Mouse (Mus musculus): Measurements from ENCODE around the gene Sorcs2. TPM values are rescaled to one million over a fixed set of nuclear protein-coding genes. Genes with fewer than 3 reads are reported as not detected.

The Sorcs2 gene
- polyA plus RNA-seq, 1 experiment, result 2.3 TPM

DNA sequence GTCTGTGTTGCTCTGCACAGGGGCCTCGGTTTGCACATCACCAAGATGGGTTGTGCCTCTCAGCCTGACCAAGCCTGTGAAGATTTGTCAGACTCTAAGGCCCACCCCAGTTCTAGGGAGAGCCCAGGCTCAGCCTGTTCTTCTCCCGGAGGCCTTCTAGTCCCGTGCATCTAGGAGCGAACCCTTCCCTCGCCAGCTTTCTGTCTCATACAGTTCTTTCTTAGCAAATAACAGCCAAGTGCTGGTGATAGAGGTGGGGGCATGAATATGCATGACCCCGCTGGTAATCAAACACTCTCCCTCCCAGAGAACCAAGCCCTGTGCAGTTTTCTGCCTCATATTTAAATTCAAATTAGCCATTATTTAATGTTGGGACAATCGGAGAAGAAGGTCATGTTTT is 282.4 kb downstream of the Sorcs2 start:
- Histone ChIP-seq H3K27me3 (ENCODE audit: control insufficient read depth, insufficient read depth, low read length) (no peaks in the 10 kb centered on the region), H3K27ac (ENCODE audit: insufficient read depth, low read length) (no peak overlapping the region), H3K36me3 (ENCODE audit: control insufficient read depth, insufficient read depth, low read length) (no peaks in the 10 kb centered on the region), H3K4me1 (ENCODE audit: control insufficient read depth, insufficient read depth, insufficient read length) (no peaks in the 10 kb centered on the region), H3K4me3 (ENCODE audit: extremely low read depth, insufficient read depth, insufficient read length) (no peak overlapping the region)
- WGBS, result 89% methylated on average over 7 of the region's 7 CpGs
- TF ChIP-seq CTCF (IDR thresholded peaks at IDR 0.05; ENCODE audit: extremely low read depth, insufficient read depth, insufficient read length, insufficient replicate concordance) (no peak), POLR2A (IDR thresholded peaks at IDR 0.05; ENCODE audit: low read depth, low read length) (no peak)
- no peak for DNase-seq (ENCODE audit: low read depth in 1 of 2, low spot score in 2 of 2)

DNA sequence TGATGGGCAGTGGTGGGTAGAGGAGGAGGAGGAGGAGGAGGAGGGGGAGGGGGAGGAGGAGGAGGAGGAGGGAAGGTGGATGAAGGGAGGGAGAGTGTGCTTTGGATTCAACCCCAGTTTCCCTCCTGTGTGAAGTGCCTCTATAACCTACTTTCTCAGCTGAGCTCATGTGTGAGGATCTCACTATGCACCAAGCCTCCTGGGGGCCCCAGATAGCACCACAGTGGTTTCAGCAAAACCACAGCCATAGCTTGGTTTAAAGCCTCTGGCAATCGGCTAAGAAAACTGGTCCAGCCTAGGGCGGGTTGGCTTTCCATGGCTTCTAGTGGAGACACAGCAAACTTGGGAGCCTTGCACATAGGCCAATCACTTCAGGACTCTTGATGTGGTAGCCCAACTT is 284.2 kb downstream of the Sorcs2 start:
- no peak for DNase-seq (ENCODE audit: low read depth in 1 of 2, low spot score in 2 of 2)
- Histone ChIP-seq H3K27me3 (ENCODE audit: control insufficient read depth, insufficient read depth, low read length) (no peaks in the 10 kb centered on the region), H3K4me3 (ENCODE audit: extremely low read depth, insufficient read depth, insufficient read length) (no peak overlapping the region), H3K36me3 (ENCODE audit: control insufficient read depth, insufficient read depth, low read length) (no peaks in the 10 kb centered on the region), H3K27ac (ENCODE audit: insufficient read depth, low read length) (no peak overlapping the region), H3K4me1 (ENCODE audit: control insufficient read depth, insufficient read depth, insufficient read length) (no peaks in the 10 kb centered on the region)
- WGBS, result 37% methylated on average over 2 of the region's 2 CpGs
- TF ChIP-seq POLR2A (IDR thresholded peaks at IDR 0.05; ENCODE audit: low read depth, low read length) (no peak), CTCF (IDR thresholded peaks at IDR 0.05; ENCODE audit: extremely low read depth, insufficient read depth, insufficient read length, insufficient replicate concordance) (no peak)

DNA sequence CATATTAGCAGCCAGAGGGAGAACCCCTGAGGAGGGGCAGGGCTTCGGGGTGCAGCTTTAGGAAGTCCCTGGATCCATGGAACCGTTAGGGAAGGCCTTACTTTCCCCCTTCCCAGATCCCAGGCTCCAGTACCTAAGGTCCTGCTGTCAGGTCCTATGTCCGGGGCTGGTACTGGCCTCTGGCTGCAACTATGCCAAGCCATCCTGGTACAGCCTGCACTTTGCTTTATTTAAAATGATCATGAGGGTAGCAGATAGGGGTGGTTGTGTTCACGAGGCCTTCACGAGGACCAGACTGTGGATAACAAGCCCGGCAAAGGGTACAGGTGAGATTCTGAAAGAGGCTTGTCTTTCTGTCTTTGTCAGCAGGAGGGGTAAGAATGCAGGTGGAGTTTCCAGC is 285.2 kb downstream of the Sorcs2 start:
- no peak overlapping the region for H3K27ac ChIP-seq (ENCODE audit: insufficient read depth, low read length)

DNA sequence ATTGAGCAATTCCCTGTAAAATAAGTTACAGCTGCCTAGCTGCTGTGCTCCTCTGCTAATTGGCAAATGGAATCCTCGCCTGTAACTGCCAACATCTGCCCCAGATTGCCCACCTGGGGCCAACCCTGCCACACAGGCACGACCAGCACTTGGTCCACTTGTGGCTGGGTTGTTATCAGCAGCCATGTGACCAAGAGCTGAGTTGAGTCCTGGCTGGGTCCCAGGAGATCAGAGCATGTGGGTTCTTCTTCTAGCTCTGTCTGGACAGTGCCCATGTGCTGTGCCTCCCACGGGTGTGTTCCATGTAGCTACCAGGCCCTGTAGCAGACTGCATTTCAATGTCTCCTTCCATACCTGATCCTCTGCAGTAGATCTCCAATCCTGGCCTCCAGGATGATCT is 286.4 kb downstream of the Sorcs2 start:
- no peaks in the 10 kb centered on the region for H3K4me1 ChIP-seq (ENCODE audit: control insufficient read depth, insufficient read depth, insufficient read length)
- DNase-seq (ENCODE audit: low read depth in 1 of 2, low spot score in 2 of 2), result no peak
- no peaks in the 10 kb centered on the region for H3K27me3 ChIP-seq (ENCODE audit: control insufficient read depth, insufficient read depth, low read length)
- TF ChIP-seq CTCF (IDR thresholded peaks at IDR 0.05; ENCODE audit: extremely low read depth, insufficient read depth, insufficient read length, insufficient replicate concordance) (no peak), POLR2A (IDR thresholded peaks at IDR 0.05; ENCODE audit: low read depth, low read length) (no peak)
- 60% methylated on average over 3 of the region's 3 CpGs for WGBS
- H3K36me3 ChIP-seq (ENCODE audit: control insufficient read depth, insufficient read depth, low read length), result no peaks in the 10 kb centered on the region
- no peak overlapping the region for H3K27ac ChIP-seq (ENCODE audit: insufficient read depth, low read length)
- H3K4me3 ChIP-seq (ENCODE audit: extremely low read depth, insufficient read depth, insufficient read length), result no peak overlapping the region

More for the DNA sequence above, 285.2 kb downstream of the Sorcs2 start:
- 89% methylated on average over 6 of the region's 6 CpGs for WGBS
- TF ChIP-seq CTCF (IDR thresholded peaks at IDR 0.05; ENCODE audit: extremely low read depth, insufficient read depth, insufficient read length, insufficient replicate concordance) (no peak), POLR2A (IDR thresholded peaks at IDR 0.05; ENCODE audit: low read depth, low read length) (no peak)
- Histone ChIP-seq H3K4me1 (ENCODE audit: control insufficient read depth, insufficient read depth, insufficient read length) (no peaks in the 10 kb centered on the region), H3K4me3 (ENCODE audit: extremely low read depth, insufficient read depth, insufficient read length) (no peak overlapping the region), H3K36me3 (ENCODE audit: control insufficient read depth, insufficient read depth, low read length) (no peaks in the 10 kb centered on the region), H3K27me3 (ENCODE audit: control insufficient read depth, insufficient read depth, low read length) (no peaks in the 10 kb centered on the region)
- no peak for DNase-seq (ENCODE audit: low read depth in 1 of 2, low spot score in 2 of 2)

DNA sequence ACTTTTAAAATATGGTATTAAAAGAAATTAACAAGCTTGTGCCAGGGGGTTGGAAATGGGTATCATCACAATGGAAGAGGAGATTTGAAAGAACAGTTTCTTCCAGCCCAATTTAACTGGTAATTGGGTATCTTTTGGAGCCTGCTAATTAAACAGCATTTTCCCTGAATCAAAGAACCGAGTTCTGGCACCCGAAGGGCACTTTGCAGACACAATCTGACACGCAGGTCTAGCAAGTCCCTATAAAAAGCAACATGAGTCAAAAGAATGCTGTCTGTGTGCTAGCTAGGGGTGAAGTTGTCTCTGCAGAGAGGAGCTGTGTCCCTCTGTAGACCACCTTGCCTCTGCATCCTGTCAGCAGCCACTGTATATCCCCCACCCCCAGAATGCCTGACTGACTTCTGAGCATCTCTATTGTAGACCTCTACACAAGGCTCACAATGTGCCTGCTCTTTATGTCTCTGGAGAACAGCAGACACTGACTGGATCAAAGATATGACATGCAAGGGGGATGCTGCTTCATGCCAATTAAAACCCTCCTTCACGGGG is 289.5 kb downstream of the Sorcs2 start:
- WGBS, result 85% methylated on average over 4 of the region's 4 CpGs
- Histone ChIP-seq H3K4me1 (ENCODE audit: control insufficient read depth, insufficient read depth, insufficient read length) (no peaks in the 10 kb centered on the region), H3K27me3 (ENCODE audit: control insufficient read depth, insufficient read depth, low read length) (no peaks in the 10 kb centered on the region), H3K27ac (ENCODE audit: insufficient read depth, low read length) (no peak overlapping the region), H3K36me3 (ENCODE audit: control insufficient read depth, insufficient read depth, low read length) (no peaks in the 10 kb centered on the region), H3K4me3 (ENCODE audit: extremely low read depth, insufficient read depth, insufficient read length) (no peak overlapping the region)
- no peak for DNase-seq (ENCODE audit: low read depth in 1 of 2, low spot score in 2 of 2)
- TF ChIP-seq CTCF (IDR thresholded peaks at IDR 0.05; ENCODE audit: extremely low read depth, insufficient read depth, insufficient read length, insufficient replicate concordance) (no peak), POLR2A (IDR thresholded peaks at IDR 0.05; ENCODE audit: low read depth, low read length) (no peak)

DNA sequence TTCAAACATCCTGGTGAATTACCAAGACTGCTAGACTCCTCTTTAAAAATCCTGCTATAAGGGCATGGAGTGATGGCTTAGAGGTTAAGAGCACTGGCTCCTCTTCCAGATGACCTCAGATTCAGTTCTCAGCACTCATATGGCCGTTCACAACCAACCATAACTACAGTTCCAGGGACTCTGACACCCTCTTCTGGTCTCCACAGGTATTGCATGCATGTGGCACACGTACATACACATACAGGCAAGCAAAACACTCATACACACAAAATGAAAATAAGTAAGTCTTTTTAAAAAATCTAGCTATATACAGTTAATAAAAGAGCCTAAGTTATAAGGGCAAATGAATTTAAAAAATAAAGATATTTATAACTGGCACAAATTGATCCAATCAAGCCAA is 294.5 kb downstream of the Sorcs2 start:
- no peak overlapping the region for H3K27ac ChIP-seq (ENCODE audit: insufficient read depth, low read length)
- H3K4me3 ChIP-seq (ENCODE audit: extremely low read depth, insufficient read depth, insufficient read length), result no peak overlapping the region
- 81% methylated on average over 2 of the region's 2 CpGs for WGBS
- no peak for TF ChIP-seq POLR2A (IDR thresholded peaks at IDR 0.05; ENCODE audit: low read depth, low read length)
- no peak for TF ChIP-seq CTCF (IDR thresholded peaks at IDR 0.05; ENCODE audit: extremely low read depth, insufficient read depth, insufficient read length, insufficient replicate concordance)
- no peaks in the 10 kb centered on the region for H3K27me3 ChIP-seq (ENCODE audit: control insufficient read depth, insufficient read depth, low read length)
- peaks cover 14% of the 10 kb centered on the region; the same call in 1 of the 2 replicates for H3K4me1 ChIP-seq (ENCODE audit: control insufficient read depth, insufficient read depth, insufficient read length)
- H3K36me3 ChIP-seq (ENCODE audit: control insufficient read depth, insufficient read depth, low read length), result no peaks in the 10 kb centered on the region
- DNase-seq (ENCODE audit: low read depth in 1 of 2, low spot score in 2 of 2), result no peak

DNA sequence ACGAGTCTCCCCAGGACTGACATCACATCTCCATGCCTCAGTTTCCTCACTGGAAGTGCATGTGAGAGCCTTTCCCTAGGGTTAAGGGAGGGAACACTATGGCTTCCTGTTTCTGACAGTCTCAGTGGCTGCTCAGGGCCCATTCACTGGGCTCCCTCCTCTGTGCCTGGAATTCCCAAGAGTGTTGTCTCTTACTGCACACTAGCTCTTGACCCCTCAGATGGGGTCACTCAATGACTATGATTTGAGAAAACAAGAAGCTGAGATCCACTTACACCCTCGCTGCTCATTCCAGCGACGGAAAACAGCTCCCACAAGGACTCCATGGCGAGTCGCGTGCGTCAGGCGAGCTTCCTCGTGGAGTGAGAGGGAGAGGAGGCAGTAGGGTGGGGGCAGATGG is 296.8 kb downstream of the Sorcs2 start:
- DNase-seq (ENCODE audit: low read depth in 1 of 2, low spot score in 2 of 2), result no peak
- peaks cover 17% of the 10 kb centered on the region; the same call in 1 of the 2 replicates for H3K4me1 ChIP-seq (ENCODE audit: control insufficient read depth, insufficient read depth, insufficient read length)
- H3K27me3 ChIP-seq (ENCODE audit: control insufficient read depth, insufficient read depth, low read length), result no peaks in the 10 kb centered on the region
- no peak for TF ChIP-seq POLR2A (IDR thresholded peaks at IDR 0.05; ENCODE audit: low read depth, low read length)
- no peak for TF ChIP-seq CTCF (IDR thresholded peaks at IDR 0.05; ENCODE audit: extremely low read depth, insufficient read depth, insufficient read length, insufficient replicate concordance)
- 71% methylated on average over 10 of the region's 10 CpGs for WGBS
- H3K36me3 ChIP-seq (ENCODE audit: control insufficient read depth, insufficient read depth, low read length), result no peaks in the 10 kb centered on the region
- H3K27ac ChIP-seq (ENCODE audit: insufficient read depth, low read length), result no peak overlapping the region
- no peak overlapping the region for H3K4me3 ChIP-seq (ENCODE audit: extremely low read depth, insufficient read depth, insufficient read length)

Data from spleen, adult 2 months (tissue).